Mouse (Mus musculus) ES-E14 (cell line): Measurements from ENCODE around the gene Trcg1. TPM values are rescaled to one million over a fixed set of nuclear protein-coding genes. Genes with fewer than 3 reads are reported as not detected.
"Not testable (repeated sequence)": the region's sequence is repeated elsewhere in the genome, so short reads cannot be mapped to it uniquely, and the experiment has no call there.

Source experiments
- DNase-seq: peaks from one replicate; pipeline ENCODE4 v3.0.0-alpha.2; 2013; ENCODE audit warnings: low read depth, low spot score
- H3K27ac ChIP-seq: 2 replicates; pipeline ENCODE4 v1.5.1; 2012; ENCODE audit warnings: low read depth, mild to moderate bottlenecking, low read length, moderate library complexity, mixed read lengths; ENCODE audit not compliant: poor library complexity, insufficient read depth, severe bottlenecking
- H3K36me3 ChIP-seq: 2 replicates; pipeline ENCODE4 v1.6.1; 2012; ENCODE audit warnings: mild to moderate bottlenecking, low read length, moderate library complexity, mixed read lengths; ENCODE audit not compliant: control insufficient read depth, poor library complexity, insufficient read depth, severe bottlenecking
- H3K4me1 ChIP-seq, 2 experiments: fragments of 150-350 bp in 1 of 2; sonication (generic) in 1 of 2; 2 replicates each; pipeline ENCODE4 v1.6.1; 2012; ENCODE audit warnings: low read length in 2 of 2, mild to moderate bottlenecking in 1 of 2, mixed read lengths in 1 of 2; ENCODE audit not compliant: control insufficient read depth in 2 of 2, insufficient read depth in 2 of 2, poor library complexity in 1 of 2
- H3K4me3 ChIP-seq, 2 experiments: fragments of 150-350 bp in 1 of 2; sonication (generic) in 1 of 2; 2 replicates each; pipeline ENCODE4 v1.5.1; 2012; ENCODE audit warnings: low read length in 2 of 2, low read depth in 1 of 2, mild to moderate bottlenecking in 1 of 2, mixed read lengths in 1 of 2; ENCODE audit not compliant: insufficient read depth in 1 of 2, poor library complexity in 1 of 2, severe bottlenecking in 1 of 2
- H3K9ac ChIP-seq: 2 replicates; pipeline ENCODE4 v1.6.1; 2012; ENCODE audit warnings: low read depth, mild to moderate bottlenecking, low read length, mixed read lengths; ENCODE audit not compliant: poor library complexity, insufficient read depth, severe bottlenecking
- H3K9me3 ChIP-seq: fragments of 150-350 bp; sonication (generic); 2 replicates; pipeline ENCODE4 v1.6.1; 2012; ENCODE audit warnings: low read depth, mild to moderate bottlenecking, low read length; ENCODE audit not compliant: control insufficient read depth, insufficient read depth
- CHD2 ChIP-seq: IDR thresholded peaks from 2 replicates; pipeline ENCODE4 v1.6.1; 2014; ENCODE audit warnings: mild to moderate bottlenecking, low read depth, low read length, inconsistent platforms
- HCFC1 ChIP-seq: IDR thresholded peaks from 2 replicates; pipeline ENCODE4 v1.6.1; 2012; ENCODE audit warnings: low read length, inconsistent platforms, borderline replicate concordance; ENCODE audit not compliant: insufficient read depth
- MAFK ChIP-seq: IDR thresholded peaks from 2 replicates; pipeline ENCODE4 v1.6.1; 2014; ENCODE audit warnings: mild to moderate bottlenecking, low read depth, low read length, inconsistent platforms; ENCODE audit not compliant: insufficient read depth
- ZC3H11A ChIP-seq: IDR thresholded peaks from 2 replicates; pipeline ENCODE4 v1.6.1; 2012; ENCODE audit warnings: low read depth, mild to moderate bottlenecking, inconsistent platforms, low read length, borderline replicate concordance
- ZNF384 ChIP-seq: IDR thresholded peaks from 2 replicates; pipeline ENCODE4 v1.6.1; 2012; ENCODE audit warnings: low read depth, low read length, inconsistent platforms
- in situ Hi-C, 2 experiments: fragments of 600-800 bp; cut with MboI; formaldehyde crosslinking; loops; one replicate each; pipeline ENCODE4 v1.15.1; 2025; ENCODE audit warnings: low sequenced_read_pairs in 2 of 2, inconsistent platforms in 1 of 2; ENCODE audit not compliant: unreplicated experiment in 2 of 2
- total RNA-seq: library from RNA; depleted of rRNA; stranded (reverse); fragments of 300-350 nt; gene quantifications from 2 replicates; pipeline ENCODE4 v1.2.3, GENCODE M21; 2012; rRNA removed

The Trcg1 gene
- total RNA-seq, result not detected in 2 replicates

DNA sequence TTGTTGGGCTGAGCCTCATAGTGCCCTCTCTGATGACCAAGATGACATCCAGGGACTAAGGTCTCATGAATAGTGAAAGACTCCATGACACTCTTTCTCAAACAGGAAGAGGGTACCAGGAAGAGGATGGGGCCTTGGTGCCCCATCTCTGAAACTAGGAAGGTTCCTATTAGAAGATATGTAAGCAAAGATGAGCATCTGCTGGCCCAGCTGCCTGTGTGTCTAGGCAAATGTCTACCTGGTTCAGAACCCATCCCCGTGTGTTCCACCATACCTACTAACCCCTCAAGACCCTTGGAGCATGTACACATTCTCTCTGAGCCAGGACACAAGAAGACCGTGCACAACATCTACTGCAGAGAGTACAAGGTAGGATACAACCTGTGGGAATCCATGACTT is at the start of gene Trcg1:
Gene Trcg1 (plus strand): TSS at position 301 of the 400 bp plus-strand sequence.
- Histone ChIP-seq H3K9ac (no peak within 1 kb of the TSS), H3K9me3 (no peaks in the 10 kb centered on the region), H3K27ac (no peak within 1 kb of the TSS), H3K36me3 (no peaks in the 10 kb centered on the region), H3K4me1 (peaks cover 0 to 3% of the 10 kb centered on the region in 2 experiments; a peak in 1 of 4 replicates), H3K4me3 (no peak within 1 kb of the TSS)
- TF ChIP-seq ZC3H11A (no peak), CHD2 (no peak), ZNF384 (no peak), HCFC1 (no peak), MAFK (no peak)
- in situ Hi-C loops, result no loop called here
- no peak for DNase-seq

DNA sequence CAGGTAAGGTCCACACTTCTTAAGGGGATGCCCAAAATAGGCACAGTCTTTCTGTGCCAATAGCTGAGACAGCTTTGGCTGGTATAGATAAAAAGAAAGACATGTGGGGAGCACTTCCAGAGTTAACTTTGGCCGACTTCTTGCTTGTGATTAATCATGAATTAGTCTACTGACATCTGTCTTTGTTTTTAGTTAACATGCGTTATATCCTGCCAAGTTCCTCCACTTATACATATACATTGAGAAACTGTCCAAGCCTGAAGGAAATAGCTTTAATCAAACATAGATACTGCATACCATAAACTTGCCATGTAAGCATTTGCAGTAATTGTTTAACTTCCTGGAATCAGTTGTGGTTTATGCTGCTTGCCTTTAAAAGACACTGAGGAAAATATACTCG is 39.6 kb upstream of the Trcg1 start:
- Histone ChIP-seq H3K9me3 (0 out of 2 replicates have a peak, but pooled peaks cover 2% of the 10 kb centered on the region), H3K27ac (no peak overlapping the region), H3K4me3 (no peak overlapping the region), H3K4me1 (peaks cover 2 to 5% of the 10 kb centered on the region in 2 experiments; a peak in 1 of 4 replicates), H3K9ac (no peak overlapping the region), H3K36me3 (no peaks in the 10 kb centered on the region)
- TF ChIP-seq ZC3H11A (no peak), HCFC1 (no peak), ZNF384 (no peak), CHD2 (no peak), MAFK (no peak)
- no peak for DNase-seq
- in situ Hi-C loops, result no loop called here

DNA sequence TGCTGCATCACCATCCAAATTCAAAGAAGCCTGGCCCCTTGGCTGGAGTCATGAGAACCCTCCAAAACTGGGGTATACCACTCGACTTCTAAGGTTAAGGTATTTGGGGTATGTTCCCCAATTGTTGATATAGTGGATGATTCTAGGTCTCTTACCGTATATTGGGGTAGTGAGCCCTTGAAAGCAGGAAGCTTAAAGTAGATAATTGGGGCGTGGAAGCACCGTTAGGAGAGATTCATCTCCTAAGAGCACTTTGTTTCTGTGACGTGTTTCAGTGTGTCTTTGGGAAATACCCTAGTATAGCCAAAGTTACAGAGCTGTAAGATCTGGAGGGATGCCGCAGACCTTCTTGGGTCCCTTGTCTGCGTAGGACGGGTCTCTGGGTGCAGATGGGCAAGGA is 38.9 kb upstream of the Trcg1 start:
- no peak for DNase-seq
- H3K4me3 ChIP-seq, result no peak overlapping the region
- no peak overlapping the region for H3K27ac ChIP-seq
- no peak overlapping the region for H3K9ac ChIP-seq
- 0 out of 2 replicates have a peak, but pooled peaks cover 2% of the 10 kb centered on the region for H3K9me3 ChIP-seq
- no peak for TF ChIP-seq ZNF384
- no peak for TF ChIP-seq CHD2
- TF ChIP-seq MAFK, result no peak
- TF ChIP-seq ZC3H11A, result no peak
- TF ChIP-seq HCFC1, result no peak
- in situ Hi-C loops, result no loop called here
- H3K36me3 ChIP-seq, result no peaks in the 10 kb centered on the region
- peaks cover 0 to 3% of the 10 kb centered on the region in 2 experiments; a peak in 1 of 4 replicates for H3K4me1 ChIP-seq

DNA sequence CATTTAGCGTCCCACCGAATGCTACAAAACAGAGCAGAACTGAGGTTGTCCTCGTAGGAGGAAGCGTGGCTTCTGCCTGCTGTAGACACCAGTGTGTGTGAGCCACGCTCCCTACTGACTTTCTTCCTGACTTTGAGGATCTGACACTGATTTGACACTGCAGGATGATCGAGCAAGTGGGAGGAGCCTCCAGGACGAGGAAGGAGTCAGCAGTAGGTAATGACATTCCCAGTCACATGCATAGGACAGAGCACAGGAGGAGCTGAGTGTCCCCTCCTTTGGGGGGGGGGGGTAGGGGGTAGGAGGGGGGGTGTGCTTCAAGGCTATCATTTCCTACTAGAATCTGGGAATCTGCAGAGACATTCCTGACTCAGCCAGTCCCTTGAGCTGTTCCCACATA is 33.4 kb upstream of the Trcg1 start:
- TF ChIP-seq ZC3H11A (no peak), CHD2 (no peak), MAFK (no peak), ZNF384 (no peak), HCFC1 (no peak)
- in situ Hi-C loops, result no loop called here
- Histone ChIP-seq H3K9me3 (no peaks in the 10 kb centered on the region), H3K27ac (no peak overlapping the region), H3K4me1 (peaks cover 0 to 5% of the 10 kb centered on the region in 2 experiments; a peak in 1 of 4 replicates), H3K36me3 (no peaks in the 10 kb centered on the region), H3K9ac (no peak overlapping the region), H3K4me3 (no peak overlapping the region)
- DNase-seq, result no peak

DNA sequence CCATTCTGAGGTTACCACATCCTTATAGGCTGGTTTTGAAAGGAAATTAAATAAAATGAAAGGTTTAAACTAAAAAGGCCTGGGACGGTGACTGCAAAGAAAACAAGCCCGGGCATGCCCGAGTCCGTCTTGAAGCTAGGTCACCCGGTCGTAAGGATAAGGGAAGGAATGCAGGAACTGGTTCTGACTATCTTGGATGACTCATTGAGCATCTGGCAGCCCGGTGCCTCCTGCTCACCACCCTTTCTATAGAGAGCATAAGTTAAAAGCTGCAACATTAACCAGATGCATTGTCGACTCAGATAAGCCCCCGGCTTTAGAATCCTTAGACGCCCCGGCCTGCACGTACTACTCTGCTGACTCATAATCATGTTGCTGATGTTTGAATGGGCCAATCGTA is 32.8 kb upstream of the Trcg1 start:
- H3K4me1 ChIP-seq, H3K4me3 ChIP-seq, H3K9ac ChIP-seq, H3K36me3 ChIP-seq, in situ Hi-C loops, H3K27ac ChIP-seq, DNase-seq, H3K9me3 ChIP-seq: not testable (repeated sequence)
